Mouse (Mus musculus) lung, postnatal 0 days (tissue): ENCODE data around the gene Dnajb12.

Source experiments
- CTCF ChIP-seq: IDR thresholded peaks from 2 replicates; pipeline ENCODE4 v1.5.1; 2016; ENCODE audit warnings: antibody characterized with exemption, mild to moderate bottlenecking
- EP300 ChIP-seq: IDR thresholded peaks from 2 replicates; pipeline ENCODE4 v1.6.1; 2016; ENCODE audit warnings: antibody characterized with exemption, mild to moderate bottlenecking, control low read depth

GRCm38 (mm10) chr10:59887432-59887831 is 8.1 kb downstream of the Dnajb12 start:
- TF ChIP-seq CTCF: no peak
- no peak for TF ChIP-seq EP300
